ENCODE assay signal across 20 mouse cellular contexts in genomic region chr7:132233732-132234131, GRCm38 (mm10).
DNase-seq lines count a peak whose midpoint lies in the region; ATAC-seq lines count a peak whose summit lies in the region.
"Had no signal": no experiment of that assay in that cellular context is flagged by ENCODE, and none has a peak within 500 bp of the region (broad histone marks: within the 10 kb centered on the region; RNA-seq: fewer than 3 reads in every experiment).

No protein-coding gene starts in this region.

- no peak overlapping the region for H3K4me2 ChIP-seq in embryonic facial prominence, embryonic 12.5 days (replicated peaks)
- no peak overlapping the region for H3K4me2 ChIP-seq in stomach, embryonic 14.5 days (replicated peaks; ENCODE audit: low read depth, low read length)
- H3K4me2 ChIP-seq: forebrain, embryonic 13.5 days; liver, embryonic 13.5 days; lung, embryonic 14.5 days; neural tube, embryonic 13.5 days had no signal

- no peak overlapping the region for H3K9ac ChIP-seq in embryonic facial prominence, embryonic 12.5 days
- no peak overlapping the region for H3K9ac ChIP-seq in stomach, embryonic 14.5 days (replicated peaks; ENCODE audit: low read depth, low read length)
- H3K9ac ChIP-seq: forebrain, embryonic 13.5 days; liver, embryonic 13.5 days; lung, embryonic 14.5 days; neural tube, embryonic 13.5 days had no signal

- WGBS in heart, embryonic 10.5 days = 76% methylated on average over 4 of the region's 4 CpGs
- 73% methylated on average over 4 of the region's 4 CpGs for WGBS in embryonic facial prominence, embryonic 12.5 days
- 72% methylated on average over 4 of the region's 4 CpGs for WGBS in stomach, embryonic 14.5 days

- ATAC-seq in embryonic facial prominence, embryonic 12.5 days (ENCODE audit: insufficient number of reproducible peaks, insufficient read depth, low FRiP score, low TSS enrichment) = no peak
- ATAC-seq in stomach, embryonic 14.5 days (ENCODE audit: insufficient number of reproducible peaks, insufficient read depth, low FRiP score, low read depth) = no peak
- ATAC-seq: forebrain, embryonic 13.5 days; hindbrain, embryonic 16.5 days; intestine, embryonic 16.5 days; midbrain, embryonic 16.5 days had no signal

- H3K4me1 ChIP-seq in heart, embryonic 10.5 days = peaks cover 27% of the 10 kb centered on the region
- peaks cover 51% of the 10 kb centered on the region for H3K4me1 ChIP-seq in brown adipose tissue, adult 24 weeks (ENCODE audit: control insufficient read depth, insufficient read depth, insufficient read length, low read length)
- H3K4me1 ChIP-seq in embryonic facial prominence, embryonic 12.5 days = no peaks in the 10 kb centered on the region
- 0 out of 2 replicates have a peak, but pooled peaks cover 6% of the 10 kb centered on the region for H3K4me1 ChIP-seq in stomach, embryonic 14.5 days (ENCODE audit: control insufficient read depth, insufficient read depth, low read length)

- no peak overlapping the region for H3K4me3 ChIP-seq in heart, embryonic 10.5 days
- no peak overlapping the region for H3K4me3 ChIP-seq in brown adipose tissue, adult 24 weeks (ENCODE audit: insufficient read depth, low read depth, low read length)
- no peak overlapping the region for H3K4me3 ChIP-seq in embryonic facial prominence, embryonic 12.5 days
- H3K4me3 ChIP-seq in stomach, embryonic 14.5 days (ENCODE audit: low read depth, low read length) = no peak overlapping the region
- H3K4me3 ChIP-seq: forebrain, embryonic 13.5 days; left cerebral cortex, adult 2 months; liver, embryonic 13.5 days; myocyte; neural tube, embryonic 13.5 days had no signal

- peak overlapping the region; percentile 6; the same call in 1 of the 2 replicates for H3K27ac ChIP-seq in heart, embryonic 10.5 days
- peak overlapping the region; percentile 23; the same call in 1 of the 2 replicates for H3K27ac ChIP-seq in brown adipose tissue, adult 24 weeks (replicated peaks; ENCODE audit: low read depth, low read length)
- peak overlapping the region; percentile 31; the same call in 1 of the 2 replicates for H3K27ac ChIP-seq in embryonic facial prominence, embryonic 12.5 days
- H3K27ac ChIP-seq in stomach, embryonic 14.5 days (ENCODE audit: low read length) = peak overlapping the region; percentile 44; the same call in 1 of the 2 replicates
- H3K27ac ChIP-seq: forebrain, embryonic 13.5 days; liver, embryonic 13.5 days; neural tube, embryonic 13.5 days had no signal

- H3K9me3 ChIP-seq in heart, embryonic 10.5 days = no peaks in the 10 kb centered on the region
- no peaks in the 10 kb centered on the region for H3K9me3 ChIP-seq in embryonic facial prominence, embryonic 12.5 days
- no peaks in the 10 kb centered on the region for H3K9me3 ChIP-seq in stomach, embryonic 14.5 days (ENCODE audit: control insufficient read depth, low read depth, low read length)
- H3K9me3 ChIP-seq: forebrain, embryonic 13.5 days; liver, embryonic 13.5 days; neural tube, embryonic 13.5 days had no signal

- no peak for DNase-seq in heart, embryonic 10.5 days (ENCODE audit: low spot score)
- DNase-seq in heart, adult 9 months (ENCODE audit: low spot score in 2 of 2) = no peak
- DNase-seq in kidney, postnatal 4 days = no peak
- no peak for DNase-seq in left cerebral cortex, adult 9 months (ENCODE audit: low spot score in 2 of 2)
- DNase-seq: adrenal gland, adult 2 months; cerebellum, adult 8-10 months; gastrocnemius, postnatal 10 days; heart, postnatal 4 days; liver, embryonic 13.5 days; lung, embryonic 14.5 days had no signal

- H3K36me3 ChIP-seq in heart, embryonic 10.5 days = no peaks in the 10 kb centered on the region
- H3K36me3 ChIP-seq in embryonic facial prominence, embryonic 12.5 days = peaks cover 13% of the 10 kb centered on the region; the same call in 1 of the 2 replicates
- peaks cover 21% of the 10 kb centered on the region; the same call in 1 of the 2 replicates for H3K36me3 ChIP-seq in stomach, embryonic 14.5 days (ENCODE audit: control insufficient read depth, insufficient read depth, low read length)

- H3K27me3 ChIP-seq in heart, embryonic 10.5 days (ENCODE audit: insufficient read depth, poor library complexity, severe bottlenecking) = no peaks in the 10 kb centered on the region
- H3K27me3 ChIP-seq in embryonic facial prominence, embryonic 12.5 days = no peaks in the 10 kb centered on the region
- no peaks in the 10 kb centered on the region for H3K27me3 ChIP-seq in stomach, embryonic 14.5 days (ENCODE audit: control insufficient read depth, insufficient read depth, low read length)
- H3K27me3 ChIP-seq: forebrain, embryonic 13.5 days; liver, embryonic 13.5 days; neural tube, embryonic 13.5 days had no signal
